Mouse (Mus musculus): ENCODE data around the gene Slc43a2. TPM values are rescaled to one million over a fixed set of nuclear protein-coding genes. Genes with fewer than 3 reads are reported as not detected.
A peak's percentile ranks its signal among the peaks of the same experiment; 100 is the strongest.

Gene Slc43a2
- 10 to 100 TPM; 22.2 to 25.0 TPM for total RNA-seq (2021)
- long read RNA-seq, experiment 1, full-length matches to known transcripts: 5 of 186 reads
- long read RNA-seq, experiment 1, partial matches to known transcripts: 11 of 186 reads
- long read RNA-seq, experiment 1, other reads (novel, unspliced or antisense): 170 of 186 reads
- long read RNA-seq, experiment 2, full-length matches to known transcripts: 8 of 50 reads
- long read RNA-seq, experiment 2, partial matches to known transcripts: 28 of 50 reads
- long read RNA-seq, experiment 2, other reads (novel, unspliced or antisense): 14 of 50 reads

- DNase-seq (ENCODE audit: low spot score in 2 of 2): peak; percentile 83 to 92
Measured at GRCm38 (mm10) chr11:75531469-75532242, at the start of gene Slc43a2. Gene Slc43a2 (plus strand): TSS chr11:75531694.

DNA sequence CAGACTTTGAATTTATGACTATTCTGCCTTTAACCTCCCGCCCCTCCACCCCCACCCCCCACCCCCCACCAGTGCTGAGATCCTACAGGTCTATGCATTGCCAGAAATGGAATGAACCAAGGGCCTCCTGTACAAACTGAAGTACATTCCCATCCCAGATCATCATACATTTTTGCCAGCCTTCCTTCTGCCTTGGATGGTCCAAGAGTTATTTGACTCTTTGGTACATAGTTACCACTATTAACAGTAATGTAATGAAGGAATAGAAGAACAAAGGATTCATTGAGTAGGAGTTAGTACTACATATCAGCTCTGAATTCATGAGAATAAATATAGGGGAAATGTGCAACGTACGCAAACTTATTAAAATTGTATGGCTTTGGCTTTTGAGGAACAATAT lies 45.3 kb upstream of the Slc43a2 start:
- no peak for DNase-seq (ENCODE audit: low spot score in 2 of 2)

GRCm38 (mm10) chr11:75486601-75487285 lies 44.8 kb upstream of the Slc43a2 start, which contains the start of gene Prpf8:
Gene Prpf8 (plus strand): TSS chr11:75486816.
- DNase-seq (ENCODE audit: low spot score in 2 of 2): peak; percentile 87 to 92

- no peak for DNase-seq (ENCODE audit: low spot score in 2 of 2)
Measured at GRCm38 (mm10) chr11:75487496-75487895, 44.0 kb upstream of the Slc43a2 start.

GRCm38 (mm10) chr11:75494296-75495049 lies 37.0 kb upstream of the Slc43a2 start:
- DNase-seq (ENCODE audit: low spot score in 2 of 2): no peak

DNA sequence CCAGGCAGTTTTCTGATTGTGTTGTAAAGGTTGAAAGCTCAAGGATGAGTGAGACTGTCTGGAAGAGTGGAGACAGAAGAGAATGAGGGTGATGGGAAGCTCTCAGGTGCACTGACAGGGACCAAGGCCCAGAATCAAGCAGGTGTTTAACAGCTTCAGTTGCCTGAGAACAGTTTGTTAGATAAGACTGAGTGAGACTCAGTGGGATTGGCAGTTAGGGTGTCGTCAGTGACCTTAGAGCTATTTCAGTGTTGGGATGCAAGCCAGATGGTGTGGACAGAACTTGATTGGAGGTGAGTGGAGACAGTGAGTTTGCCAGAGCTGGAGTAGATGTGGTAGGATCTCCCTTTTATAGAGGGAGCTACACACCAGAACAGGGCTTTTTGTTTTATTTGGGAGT lies 33.4 kb upstream of the Slc43a2 start:
- no peak for DNase-seq (ENCODE audit: low spot score in 2 of 2)

DNA sequence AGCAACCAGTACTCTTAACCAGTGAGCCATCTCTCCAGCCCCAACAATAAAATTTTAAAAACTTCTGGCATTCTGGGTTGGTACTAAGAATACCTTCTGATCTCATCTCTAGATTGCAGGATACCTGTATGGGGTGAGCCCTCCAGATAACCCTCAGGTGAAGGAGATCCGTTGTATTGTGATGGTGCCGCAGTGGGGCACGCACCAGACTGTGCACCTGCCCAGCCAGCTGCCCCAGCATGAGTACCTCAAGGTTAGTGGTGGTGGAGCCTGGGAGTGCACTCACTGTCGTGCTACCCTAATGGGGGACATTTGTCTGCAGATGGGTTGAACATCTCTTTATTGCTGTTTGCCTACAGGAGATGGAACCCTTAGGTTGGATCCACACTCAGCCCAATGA lies 23.3 kb upstream of the Slc43a2 start:
- no peak for DNase-seq (ENCODE audit: low spot score in 2 of 2)

DNA sequence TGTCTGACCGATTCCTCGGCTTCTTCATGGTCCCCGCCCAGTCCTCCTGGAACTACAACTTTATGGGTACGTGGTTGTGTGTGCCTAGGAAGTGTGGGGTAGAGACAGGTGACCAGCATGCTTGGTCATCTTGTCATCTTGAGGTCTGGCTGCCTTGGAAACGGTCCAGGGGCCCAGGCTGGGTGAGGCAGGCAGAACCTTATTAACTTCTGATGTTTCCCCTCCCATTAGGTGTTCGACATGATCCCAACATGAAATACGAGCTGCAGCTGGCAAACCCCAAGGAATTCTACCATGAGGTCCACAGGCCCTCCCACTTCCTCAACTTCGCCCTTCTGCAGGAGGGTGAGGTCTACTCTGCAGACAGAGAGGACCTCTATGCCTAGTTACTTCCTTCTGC lies 22.6 kb upstream of the Slc43a2 start:
- DNase-seq (ENCODE audit: low spot score in 2 of 2): no peak

DNA sequence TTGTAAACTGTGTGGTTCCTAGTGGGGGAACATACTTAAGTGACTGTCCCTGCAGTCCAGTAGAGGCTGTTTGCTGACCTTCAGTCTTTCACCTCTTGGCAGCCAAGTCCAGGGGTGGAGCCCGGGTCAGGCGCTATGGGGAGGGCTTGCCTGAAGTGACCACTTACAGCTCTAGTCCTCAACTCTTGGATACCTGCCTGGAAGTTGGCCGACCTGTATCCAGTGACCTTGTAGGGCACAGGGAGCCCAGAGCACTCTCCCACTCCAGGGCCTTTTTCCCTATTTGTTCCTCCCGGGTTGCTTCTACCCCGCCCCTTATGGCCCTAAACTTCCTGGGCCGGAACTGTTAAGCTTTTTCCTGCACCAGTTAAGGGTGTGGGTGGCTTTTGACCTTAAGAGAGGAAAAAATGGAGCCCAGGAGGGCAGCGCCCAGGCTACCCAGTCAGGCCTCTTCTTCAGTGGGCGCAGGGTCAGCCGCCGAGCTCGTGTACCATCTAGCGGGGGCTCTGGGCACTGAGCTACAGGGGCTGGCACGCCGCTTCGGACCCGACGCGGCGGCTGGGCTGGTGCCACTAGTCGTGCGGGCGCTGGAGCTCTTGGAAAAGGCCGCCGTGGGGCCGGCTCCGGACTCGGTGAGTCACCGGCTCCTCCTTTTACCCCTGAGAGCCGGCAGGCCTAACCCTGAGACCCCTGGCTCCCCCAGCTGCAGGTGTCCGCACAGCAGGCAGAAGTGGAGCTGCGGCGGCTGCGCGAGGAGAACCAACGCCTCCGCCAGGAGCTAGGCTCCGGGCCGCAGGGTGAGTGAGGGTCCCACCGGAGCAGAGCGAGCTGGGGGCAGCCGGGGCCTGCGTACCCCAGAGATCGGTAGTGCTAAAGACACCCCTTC lies 21.5 kb upstream of the Slc43a2 start, which contains the start of gene Rilp:
Gene Rilp (plus strand): TSS at position 354 of the 886 bp plus-strand sequence.
- peak; percentile 51 to 75 for DNase-seq (ENCODE audit: low spot score in 2 of 2)

GRCm38 (mm10) chr11:75510627-75510993 lies 20.9 kb upstream of the Slc43a2 start:
- peak; percentile 93 to 97 for DNase-seq (ENCODE audit: low spot score in 2 of 2)

GRCm38 (mm10) chr11:75511213-75511612 lies 20.3 kb upstream of the Slc43a2 start:
- DNase-seq (ENCODE audit: low spot score in 2 of 2): peak in 1 of 2 experiments; percentile 56

DNA sequence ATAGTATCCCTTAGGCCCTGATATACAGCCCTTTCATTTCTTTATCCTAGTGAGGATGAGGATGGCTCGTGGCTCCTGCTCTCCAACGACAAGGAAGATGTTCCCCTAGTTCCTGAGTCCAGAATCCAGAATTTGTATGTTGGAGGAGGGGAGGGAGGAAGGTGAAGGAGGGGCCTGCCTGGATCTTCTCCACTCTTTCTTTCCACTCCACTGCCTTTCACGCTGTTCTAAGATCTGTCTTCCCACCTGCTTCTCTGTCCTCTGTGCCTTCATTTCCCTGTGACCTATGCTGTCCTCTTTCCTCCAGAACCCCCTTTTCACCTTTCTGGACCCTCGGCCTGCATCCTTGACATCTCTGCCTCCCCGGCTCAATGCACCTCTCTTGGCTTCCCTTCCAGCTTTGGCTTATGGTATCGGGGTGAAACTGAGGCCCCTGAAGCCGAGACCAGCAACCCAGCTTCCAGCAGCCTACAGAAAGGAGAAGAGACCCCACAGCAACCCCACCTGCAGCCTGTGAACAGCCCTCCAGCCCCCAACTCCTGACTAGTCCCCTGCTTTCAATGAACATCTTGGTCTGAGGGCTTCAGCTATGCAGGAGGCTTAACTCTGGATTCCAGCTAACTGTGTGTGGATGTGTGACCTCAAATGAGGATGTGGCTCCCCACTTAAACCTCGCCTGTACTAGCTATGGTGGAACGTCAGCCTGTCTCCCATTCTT lies 19.0 kb upstream of the Slc43a2 start:
- no peak for DNase-seq (ENCODE audit: low spot score in 2 of 2)

DNA sequence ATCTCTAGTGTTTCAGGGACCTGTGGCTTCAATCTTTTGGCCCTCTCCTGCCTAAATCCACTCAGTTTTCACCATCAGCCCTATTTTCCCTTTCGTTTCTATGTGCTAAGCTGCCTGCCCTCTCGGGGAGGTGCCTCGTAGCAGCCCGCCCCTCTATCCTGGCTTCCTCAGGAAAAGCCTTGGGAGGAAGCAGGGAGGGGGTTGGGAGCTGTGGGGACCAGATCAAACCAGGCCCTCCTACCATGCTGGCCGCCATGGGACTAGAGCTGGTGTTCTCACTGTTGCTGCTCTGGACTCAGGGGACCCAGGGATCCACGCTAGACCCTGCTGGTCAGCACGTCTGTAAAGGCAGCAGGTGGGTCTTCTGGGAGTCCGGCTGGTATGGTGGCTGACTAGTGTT lies 18.2 kb upstream of the Slc43a2 start, which contains the start of gene Scarf1:
Gene Scarf1 (plus strand): TSS at position 205 of the 400 bp plus-strand sequence.
- peak in 1 of 2 experiments; percentile 31 for DNase-seq (ENCODE audit: low spot score in 2 of 2)

- no peak for DNase-seq (ENCODE audit: low spot score in 2 of 2)
Measured at GRCm38 (mm10) chr11:75515186-75515585, 16.3 kb upstream of the Slc43a2 start.

DNA sequence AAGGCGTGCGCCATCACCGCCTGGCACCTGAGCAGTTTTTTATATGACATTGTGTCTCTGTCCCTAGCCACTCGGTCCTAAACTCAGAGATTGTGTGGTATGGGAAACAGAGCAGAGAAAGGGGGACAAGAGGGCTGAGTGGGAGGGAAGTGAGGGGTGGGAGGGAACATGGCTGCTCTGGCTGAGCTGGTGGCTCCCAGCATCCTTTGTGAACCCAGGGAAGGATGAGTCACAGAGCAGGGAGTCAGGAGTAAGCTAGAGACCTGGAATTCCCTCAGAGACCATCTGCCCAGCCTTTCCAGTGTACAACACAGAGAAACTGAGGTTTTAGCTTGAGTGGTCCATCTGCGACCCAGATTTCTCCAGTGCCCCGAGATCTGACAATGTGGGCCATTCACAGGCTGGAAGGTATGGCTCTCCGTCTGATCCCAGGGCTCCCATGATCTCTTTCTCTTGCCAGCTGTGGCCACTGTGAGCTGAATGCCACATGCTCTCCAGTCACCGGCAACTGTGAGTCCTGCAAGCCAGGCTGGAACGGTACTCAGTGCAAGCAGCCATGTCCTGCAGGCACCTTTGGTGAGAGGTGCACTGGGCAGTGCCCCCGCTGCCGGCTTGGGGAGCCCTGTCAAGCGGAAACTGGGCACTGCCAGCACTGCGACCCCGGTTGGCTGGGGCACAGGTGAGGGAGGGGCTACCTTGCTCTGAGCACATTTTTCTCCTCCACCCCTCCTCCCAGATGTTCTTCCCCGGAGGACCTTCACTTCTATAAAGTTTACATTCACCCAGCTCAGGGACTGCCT lies 11.5 kb upstream of the Slc43a2 start:
- no peak for DNase-seq (ENCODE audit: low spot score in 2 of 2)

GRCm38 (mm10) chr11:75521609-75522008 lies 9.9 kb upstream of the Slc43a2 start:
- no peak for DNase-seq (ENCODE audit: low spot score in 2 of 2)

- DNase-seq (ENCODE audit: low spot score in 2 of 2): no peak
Measured at GRCm38 (mm10) chr11:75522793-75523192, 8.7 kb upstream of the Slc43a2 start.

GRCm38 (mm10) chr11:75525531-75526125 lies 5.9 kb upstream of the Slc43a2 start:
- DNase-seq (ENCODE audit: low spot score in 2 of 2): no peak

Data from gastrocnemius, postnatal 4 days (tissue).